Mouse (Mus musculus): Measurements from ENCODE around the gene Nenf.

Gene Nenf

GRCm38 (mm10) chr1:191282319-191282718 lies 35.7 kb downstream of the Nenf start:
- no peak for DNase-seq

GRCm38 (mm10) chr1:191281171-191281570 lies 36.8 kb downstream of the Nenf start:
- no peak for DNase-seq

- no peak for DNase-seq
Measured at GRCm38 (mm10) chr1:191278324-191278723, 39.7 kb downstream of the Nenf start.

GRCm38 (mm10) chr1:191277549-191278059 lies 40.4 kb downstream of the Nenf start:
- DNase-seq, result peak; percentile 62 to 80

GRCm38 (mm10) chr1:191276181-191276580 lies 41.8 kb downstream of the Nenf start:
- DNase-seq, result peak; percentile 35 to 59

- DNase-seq, result peak; percentile 75 to 91
Measured at GRCm38 (mm10) chr1:191275527-191275926, 42.5 kb downstream of the Nenf start.

GRCm38 (mm10) chr1:191272660-191273059 lies 45.3 kb downstream of the Nenf start:
- DNase-seq, result no peak

- no peak for DNase-seq
Measured at GRCm38 (mm10) chr1:191269648-191269952, 48.4 kb downstream of the Nenf start.

- no peak for DNase-seq
Measured at GRCm38 (mm10) chr1:191268797-191269647, 49.0 kb downstream of the Nenf start.

- peak; percentile 37 to 65 for DNase-seq
Measured at GRCm38 (mm10) chr1:191267856-191268255, 50.1 kb downstream of the Nenf start.

- DNase-seq, result no peak
Measured at GRCm38 (mm10) chr1:191267162-191267561, 50.8 kb downstream of the Nenf start.

GRCm38 (mm10) chr1:191263471-191263870 lies 54.5 kb downstream of the Nenf start:
- DNase-seq, result no peak

- DNase-seq, result no peak
Measured at GRCm38 (mm10) chr1:191261861-191262260, 56.1 kb downstream of the Nenf start.

- DNase-seq, result no peak
Measured at GRCm38 (mm10) chr1:191259661-191260060, 58.3 kb downstream of the Nenf start.

- peak in 1 of 2 experiments; percentile 23 for DNase-seq
Measured at GRCm38 (mm10) chr1:191259121-191259520, 58.9 kb downstream of the Nenf start.

GRCm38 (mm10) chr1:191258521-191258920 lies 59.5 kb downstream of the Nenf start:
- DNase-seq, result no peak

- DNase-seq, result no peak
Measured at GRCm38 (mm10) chr1:191257981-191258380, 60.0 kb downstream of the Nenf start.

- no peak for DNase-seq
Measured at GRCm38 (mm10) chr1:191257351-191257771, 60.6 kb downstream of the Nenf start.

Data from kidney, postnatal 36 days (tissue).